ENCODE assay signal across 31 mouse cellular contexts in the genomic region with DNA sequence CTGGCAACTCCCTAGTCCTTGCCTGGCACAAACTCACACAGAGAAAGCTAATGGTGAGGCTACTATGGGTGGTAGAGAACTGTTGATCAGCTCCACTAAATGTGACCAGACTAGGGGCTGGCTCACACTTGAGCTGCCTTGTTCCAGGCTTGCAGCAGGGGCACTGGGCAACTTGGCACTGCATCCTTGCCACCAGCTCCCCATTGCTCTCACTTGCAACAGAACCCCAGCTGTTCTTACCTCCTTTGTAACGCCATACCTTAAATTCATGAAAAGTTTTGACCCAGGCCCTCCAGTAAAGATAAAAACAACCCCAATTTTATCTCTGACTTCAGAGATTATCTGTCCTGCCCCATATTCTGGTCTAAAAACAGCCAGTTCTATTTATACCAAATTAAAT.
"Had no signal": no experiment of that assay in that cellular context is flagged by ENCODE, and none has a peak within 500 bp of the region (broad histone marks: within the 10 kb centered on the region; RNA-seq: fewer than 3 reads in every experiment).

No protein-coding gene starts in this region.

- H3K27ac ChIP-seq: heart, embryonic 13.5 days; heart, embryonic 15.5 days; hindbrain, embryonic 10.5 days; hindbrain, embryonic 12.5 days; hindbrain, embryonic 13.5 days; hindbrain, embryonic 14.5 days; hindbrain, embryonic 15.5 days; hindbrain, postnatal 0 days; intestine, embryonic 15.5 days; kidney, embryonic 15.5 days; kidney, postnatal 0 days; layer of hippocampus, adult 2 months; left cerebral cortex, adult 2 months had no signal

- H3K4me2 ChIP-seq: heart, embryonic 11.5 days; heart, embryonic 12.5 days; heart, embryonic 13.5 days; heart, embryonic 15.5 days; hindbrain, embryonic 12.5 days; hindbrain, embryonic 13.5 days; hindbrain, embryonic 14.5 days; hindbrain, embryonic 15.5 days; intestine, embryonic 15.5 days; kidney, embryonic 15.5 days had no signal

- H3K4me3 ChIP-seq: heart, embryonic 12.5 days; heart, embryonic 13.5 days; heart, embryonic 15.5 days; hindbrain, embryonic 10.5 days; hindbrain, embryonic 12.5 days; hindbrain, embryonic 13.5 days; hindbrain, embryonic 15.5 days; intestine, embryonic 15.5 days; kidney, embryonic 15.5 days; layer of hippocampus, adult 2 months; left cerebral cortex, adult 2 months had no signal

- DNase-seq: heart, postnatal 10 days; heart, postnatal 14 days; heart, postnatal 36 days; heart, postnatal 4 days; kidney, adult 11 months; kidney, adult 18-20 months; kidney, adult 2 months; kidney, adult 8-10 months; kidney, adult 9 months; kidney, postnatal 10 days; kidney, postnatal 14 days; kidney, postnatal 25 days; kidney, postnatal 36 days; kidney, postnatal 4 days; layer of hippocampus, adult 9-11 months; layer of hippocampus, postnatal 36 days had no signal

- H3K36me3 ChIP-seq: heart, embryonic 12.5 days; heart, embryonic 13.5 days; heart, embryonic 15.5 days; hindbrain, embryonic 10.5 days; hindbrain, embryonic 12.5 days; hindbrain, embryonic 13.5 days; hindbrain, embryonic 15.5 days; intestine, embryonic 15.5 days; kidney, embryonic 15.5 days had no signal

- H3K27me3 ChIP-seq: heart, embryonic 12.5 days; heart, embryonic 13.5 days; heart, embryonic 15.5 days; hindbrain, embryonic 15.5 days; intestine, embryonic 15.5 days; kidney, embryonic 15.5 days had no signal
